Mouse (Mus musculus) cortical plate, adult 2 months (tissue): Measurements from ENCODE around the gene Gse1.

Experiments used
- CTCF ChIP-seq: fragments of 200-500 bp; IDR thresholded peaks from 2 replicates; pipeline ENCODE4 v1.5.1; 2011; ENCODE audit warnings: mild to moderate bottlenecking, control low read depth, low read length; ENCODE audit not compliant: insufficient read depth; ENCODE audit errors: extremely low read depth
- POLR2A ChIP-seq: fragments of 200-500 bp; IDR thresholded peaks from 2 replicates; pipeline ENCODE4 v1.6.1; 2011; ENCODE audit warnings: mild to moderate bottlenecking, low read length, control low read depth; ENCODE audit not compliant: insufficient read depth; ENCODE audit errors: extremely low read depth

- TF ChIP-seq POLR2A = no peak
- TF ChIP-seq CTCF = no peak
These were observed 91.9 kb downstream of the Gse1 start for GRCm38 (mm10) chr8:120320146-120320545.
